Mouse (Mus musculus): ENCODE measurements at regions not wholly inside any gene's neighbourhood (a gene's known extent, or its start where the extent isn't known, plus 50 kb on each side); places are given as distances from the start of the nearest gene placed in this dataset.
"Not testable (repeated sequence)": the region's sequence is repeated elsewhere in the genome, so short reads cannot be mapped to it uniquely, and the experiment has no call there.

DNA sequence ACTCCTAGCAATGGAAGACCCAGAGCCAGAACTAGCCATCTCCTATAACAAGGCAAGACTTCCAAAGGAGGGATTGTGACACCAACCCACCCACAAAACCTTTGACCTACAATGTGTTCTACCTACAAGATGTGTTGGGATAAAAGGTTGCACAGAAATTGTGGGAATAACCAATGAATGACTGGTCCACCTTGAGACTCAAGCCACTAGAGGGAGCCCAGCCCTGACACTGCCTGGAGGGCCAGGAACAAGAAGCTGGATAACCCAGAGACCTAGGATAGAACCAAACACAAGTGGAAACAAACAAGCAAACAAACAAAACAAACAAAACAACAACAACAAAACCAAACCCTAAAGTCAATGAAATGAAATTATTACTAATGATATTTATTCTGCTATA lies 288.8 kb downstream of the Dchs2 start:
- no peak for DNase-seq (ENCODE audit: low spot score in 2 of 2)

DNA sequence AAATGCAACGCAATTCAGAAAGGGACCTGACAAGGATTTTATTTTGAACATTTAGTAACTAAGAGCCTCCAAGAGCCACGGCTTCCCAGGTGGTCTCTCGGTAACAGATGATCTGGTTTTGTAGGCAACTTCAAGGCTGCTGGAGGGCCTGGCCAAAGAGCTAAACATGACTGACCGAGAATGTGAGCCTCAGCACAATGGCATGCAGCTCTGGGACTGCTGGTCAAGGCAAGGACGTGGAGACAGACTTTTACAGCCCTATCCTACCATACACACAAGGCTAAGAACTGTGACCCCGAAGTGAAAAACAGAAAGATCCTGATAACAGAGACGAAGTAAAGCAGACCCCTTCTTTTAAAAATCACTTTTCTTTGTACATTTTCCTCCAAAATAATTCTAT lies 296.5 kb downstream of the Dchs2 start:
- no peak for DNase-seq (ENCODE audit: low spot score in 2 of 2)

DNA sequence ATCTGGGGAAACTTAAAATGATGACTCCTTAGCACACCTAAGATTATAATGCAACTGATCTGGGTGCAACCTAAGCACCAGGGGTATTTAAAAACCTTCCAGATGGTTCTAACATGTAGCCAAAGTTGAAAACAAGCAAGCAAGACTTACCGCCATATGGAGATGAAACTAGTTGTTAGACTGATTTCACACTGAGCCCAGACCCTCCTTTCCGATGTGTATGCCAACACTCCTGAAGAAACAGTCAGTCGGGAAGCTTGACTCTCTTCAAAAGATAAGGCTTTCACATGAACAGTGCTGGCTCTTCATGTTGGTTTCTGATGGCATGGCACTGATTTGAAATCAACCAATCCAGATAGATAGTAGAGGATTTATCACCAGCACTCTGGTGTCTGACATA lies 301.6 kb downstream of the Dchs2 start:
- no peak for DNase-seq (ENCODE audit: low spot score in 2 of 2)

DNA sequence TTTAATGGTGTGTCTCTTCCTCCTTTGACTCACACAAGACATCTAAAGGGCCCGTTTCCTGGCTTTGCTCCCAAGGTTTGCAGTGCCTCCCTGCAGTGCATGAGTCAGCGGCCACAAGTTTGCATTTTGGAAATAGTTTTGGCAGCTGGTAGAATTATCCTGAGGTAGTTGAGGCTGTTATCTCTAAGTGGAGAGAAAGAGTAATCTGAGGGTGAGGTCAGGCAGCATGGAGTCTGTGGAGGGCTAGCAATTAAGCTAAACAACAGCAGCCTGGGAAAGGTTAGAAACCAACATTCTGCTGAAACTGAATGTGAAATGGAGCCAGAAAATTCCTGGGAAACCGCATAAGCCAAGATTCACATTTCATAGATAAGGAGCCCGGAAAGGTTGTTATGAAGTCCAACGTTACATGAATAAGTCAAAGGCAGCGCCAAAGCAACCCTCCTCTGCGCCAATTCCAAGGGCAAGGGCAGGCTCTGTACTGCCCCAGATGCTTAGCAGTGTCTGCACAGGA lies 318.5 kb downstream of the Dchs2 start:
- DNase-seq (ENCODE audit: low spot score in 2 of 2): peak; percentile 6 to 48

DNA sequence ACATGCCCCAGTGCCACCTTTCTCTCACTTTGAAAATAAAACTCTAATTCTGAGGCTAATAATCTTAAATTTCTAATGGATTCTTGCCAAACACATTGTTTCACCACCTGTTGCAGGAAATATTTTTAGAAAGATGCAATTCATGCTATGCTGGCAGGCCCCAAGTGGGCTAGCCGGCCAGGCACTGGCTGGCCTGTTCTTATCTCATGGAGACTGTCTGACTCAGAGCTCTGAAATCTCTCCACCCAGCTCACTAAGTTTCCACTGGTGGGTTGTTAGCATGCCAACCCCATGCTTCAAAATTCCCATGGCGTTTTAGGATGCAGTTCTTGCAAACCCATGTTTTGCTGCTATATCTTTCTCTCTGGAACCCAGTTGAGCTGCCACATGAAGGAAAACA lies 315.5 kb upstream of the Sfrp2 start:
- DNase-seq (ENCODE audit: low spot score in 2 of 2): no peak

DNA sequence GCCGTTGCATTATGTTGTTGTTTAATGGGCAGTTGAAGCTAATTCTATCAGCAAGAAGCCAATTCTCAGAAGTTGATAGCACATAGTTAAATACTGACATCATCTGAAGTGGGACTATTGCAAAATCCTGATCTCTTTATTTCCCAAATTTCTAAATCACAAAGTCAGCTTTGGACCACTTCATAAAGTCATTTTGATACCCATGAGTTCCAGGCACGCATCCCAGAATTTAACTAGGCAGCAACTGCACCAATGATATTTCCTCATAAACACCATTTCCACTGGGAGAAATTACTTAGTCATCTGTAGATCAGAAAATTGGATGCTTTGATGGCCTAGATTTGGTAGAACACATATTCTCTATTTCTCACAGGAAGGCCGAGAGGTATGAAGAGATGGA lies 314.8 kb upstream of the Sfrp2 start:
- DNase-seq (ENCODE audit: low spot score in 2 of 2): no peak

DNA sequence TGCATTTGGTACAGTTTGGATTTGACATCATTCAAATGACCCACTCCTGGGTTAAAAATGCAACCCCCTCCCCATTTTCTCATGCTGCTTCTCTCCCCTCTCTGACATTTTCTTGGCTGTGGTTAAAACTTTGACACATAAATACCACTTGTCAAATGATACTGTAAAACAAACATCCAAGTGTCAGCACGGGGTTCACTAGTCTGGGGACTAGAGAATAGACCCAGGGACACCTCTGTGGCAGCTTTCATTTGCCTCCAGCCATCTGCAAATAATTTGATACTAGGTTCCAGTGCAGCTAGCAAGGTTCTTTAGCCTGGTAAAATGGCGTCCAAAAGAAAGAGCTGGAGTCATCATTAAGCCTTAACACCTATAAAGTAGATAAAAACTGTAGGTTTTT lies 312.7 kb upstream of the Sfrp2 start:
- DNase-seq (ENCODE audit: low spot score in 2 of 2): no peak

DNA sequence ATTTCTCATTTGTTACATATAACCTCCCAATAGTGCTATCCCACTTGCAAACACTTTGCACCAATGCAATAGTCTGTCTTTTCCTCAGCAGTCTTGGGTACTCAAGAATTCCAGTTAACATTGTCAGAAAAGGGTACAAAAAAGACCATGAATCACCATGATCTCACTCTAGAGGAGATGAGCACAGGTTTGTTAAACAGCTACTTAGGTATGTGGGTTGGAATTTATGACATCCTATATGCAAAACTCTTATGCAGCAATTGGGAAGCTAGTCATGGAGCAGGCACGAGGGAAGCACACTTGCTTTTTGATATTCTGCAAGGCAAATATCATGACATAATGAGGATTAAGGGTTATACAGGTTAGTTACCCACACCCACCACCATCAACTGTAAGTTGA lies 307.7 kb upstream of the Sfrp2 start:
- DNase-seq (ENCODE audit: low spot score in 2 of 2): no peak

DNA sequence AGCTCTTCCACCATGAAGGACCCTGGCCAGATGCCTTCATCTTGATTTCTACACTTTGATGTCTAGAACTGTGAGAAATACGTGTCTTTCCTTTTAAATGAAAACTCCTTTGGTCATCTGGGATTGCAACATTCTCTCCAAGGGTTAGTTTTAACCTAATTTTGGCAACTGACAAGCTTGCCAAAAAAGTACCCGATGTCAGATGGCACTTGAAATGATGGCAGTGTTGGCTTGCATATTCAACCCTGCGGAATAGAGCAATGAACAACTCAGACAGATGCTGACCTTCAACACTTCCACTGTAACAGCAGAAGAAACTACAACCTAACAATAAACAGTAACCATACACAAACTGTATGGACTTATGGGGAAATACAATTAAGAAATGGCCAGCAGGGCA lies 286.9 kb upstream of the Sfrp2 start:
- no peak for DNase-seq (ENCODE audit: low spot score in 2 of 2)

DNA sequence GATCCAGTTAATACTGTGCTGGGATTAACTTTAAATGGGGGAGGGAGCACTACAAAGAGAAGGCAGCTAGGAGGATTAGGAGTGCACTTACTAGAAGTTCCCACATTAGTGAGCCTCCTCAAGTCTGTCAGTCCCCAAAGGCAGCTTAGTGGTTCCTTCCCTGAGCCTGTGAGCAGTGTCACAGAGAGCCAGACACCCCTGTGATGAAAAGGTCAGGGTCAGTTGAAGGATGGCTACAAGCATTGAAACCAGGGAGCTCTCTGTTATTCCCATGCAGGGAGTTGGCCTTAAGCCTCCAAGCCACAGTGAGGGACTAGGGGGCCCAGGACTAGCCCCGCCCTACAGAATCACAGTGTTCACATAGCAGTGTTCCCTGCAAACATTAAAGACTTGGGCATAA lies 285.9 kb upstream of the Sfrp2 start:
- DNase-seq (ENCODE audit: low spot score in 2 of 2): no peak

DNA sequence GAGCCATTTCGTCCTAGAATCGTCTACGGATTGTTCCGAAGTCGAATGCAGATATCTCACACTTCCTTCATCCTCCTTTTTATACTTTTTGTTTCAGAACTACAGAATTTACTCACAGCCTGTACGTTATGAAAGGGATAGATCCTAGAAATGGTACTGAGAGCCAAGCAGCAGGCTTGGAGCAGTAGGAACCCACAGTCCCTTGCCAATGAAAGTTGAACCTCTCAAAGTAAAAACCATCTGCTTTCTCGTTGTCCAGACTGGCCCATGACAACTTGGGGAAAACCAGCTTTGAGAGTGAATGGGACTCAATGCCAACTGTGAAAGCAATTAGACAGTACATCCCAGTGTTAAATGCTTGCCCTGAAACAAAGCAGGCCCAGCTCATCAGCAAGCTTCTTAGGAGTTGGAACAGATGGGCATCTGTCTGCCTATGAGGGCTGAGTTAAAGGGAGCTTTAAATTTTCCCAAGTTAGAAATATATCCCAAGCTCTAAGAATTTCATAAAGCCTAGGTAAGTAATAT lies 279.9 kb upstream of the Sfrp2 start:
- no peak for DNase-seq (ENCODE audit: low spot score in 2 of 2)

DNA sequence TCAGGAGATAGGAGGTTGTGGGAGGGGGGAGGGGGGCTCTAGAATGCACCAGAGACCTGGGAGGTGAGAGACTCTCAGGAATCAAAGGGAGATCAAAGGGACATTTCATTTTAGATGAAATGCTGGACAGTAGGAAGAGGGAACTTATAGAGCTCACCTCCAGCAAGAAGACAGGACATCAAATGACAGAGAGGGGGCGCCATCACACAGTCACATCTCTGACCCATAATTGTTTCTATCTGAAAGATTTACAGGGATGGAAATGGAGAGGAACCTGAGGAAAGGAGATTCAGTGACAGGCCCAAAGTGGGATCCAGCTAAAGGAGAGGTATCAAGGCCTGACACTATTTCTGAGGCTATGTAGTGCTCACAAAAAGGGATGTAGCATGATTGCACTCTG lies 270.5 kb upstream of the Sfrp2 start:
- peak in 1 of 2 experiments; percentile 15 for DNase-seq (ENCODE audit: low spot score in 2 of 2)

DNA sequence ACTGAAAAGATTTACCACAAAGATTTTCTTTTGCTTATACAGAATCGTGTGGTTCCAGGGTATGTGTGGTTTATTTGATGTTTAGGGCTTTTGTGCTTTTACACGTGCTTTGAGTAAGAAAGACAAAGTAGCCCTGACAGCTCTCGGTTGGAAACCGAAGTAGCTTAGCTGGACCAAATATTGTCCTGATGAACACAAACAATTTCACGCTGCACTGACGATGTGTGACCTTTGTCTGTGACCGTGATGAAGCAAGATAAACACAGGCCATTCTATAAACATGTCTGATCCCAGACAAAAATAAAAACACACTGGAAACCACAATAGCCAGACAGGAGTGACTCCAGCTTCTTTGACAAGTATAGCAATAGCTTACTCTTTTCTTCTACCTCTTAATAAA lies 262.2 kb upstream of the Sfrp2 start:
- DNase-seq (ENCODE audit: low spot score in 2 of 2): no peak

DNA sequence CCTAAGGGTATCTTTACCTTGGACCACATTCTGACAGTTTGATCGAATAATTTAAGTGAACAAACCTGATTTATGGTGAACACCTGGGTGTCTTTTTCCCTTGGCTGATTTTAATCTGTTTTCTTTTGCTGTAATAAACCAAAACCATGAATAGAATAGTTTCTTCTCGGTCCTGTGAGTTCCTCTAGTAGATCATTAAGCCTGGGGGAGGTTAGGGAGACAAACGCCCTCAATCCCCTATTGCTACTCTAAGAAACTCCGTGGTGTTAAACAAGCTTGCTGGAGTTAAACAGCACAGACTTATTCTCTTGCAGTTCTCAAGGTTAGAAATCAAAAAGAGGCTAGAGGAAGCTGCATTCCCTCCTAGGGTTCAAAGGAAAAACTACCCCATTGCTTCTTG lies 249.5 kb upstream of the Sfrp2 start:
- no peak for DNase-seq (ENCODE audit: low spot score in 2 of 2)

DNA sequence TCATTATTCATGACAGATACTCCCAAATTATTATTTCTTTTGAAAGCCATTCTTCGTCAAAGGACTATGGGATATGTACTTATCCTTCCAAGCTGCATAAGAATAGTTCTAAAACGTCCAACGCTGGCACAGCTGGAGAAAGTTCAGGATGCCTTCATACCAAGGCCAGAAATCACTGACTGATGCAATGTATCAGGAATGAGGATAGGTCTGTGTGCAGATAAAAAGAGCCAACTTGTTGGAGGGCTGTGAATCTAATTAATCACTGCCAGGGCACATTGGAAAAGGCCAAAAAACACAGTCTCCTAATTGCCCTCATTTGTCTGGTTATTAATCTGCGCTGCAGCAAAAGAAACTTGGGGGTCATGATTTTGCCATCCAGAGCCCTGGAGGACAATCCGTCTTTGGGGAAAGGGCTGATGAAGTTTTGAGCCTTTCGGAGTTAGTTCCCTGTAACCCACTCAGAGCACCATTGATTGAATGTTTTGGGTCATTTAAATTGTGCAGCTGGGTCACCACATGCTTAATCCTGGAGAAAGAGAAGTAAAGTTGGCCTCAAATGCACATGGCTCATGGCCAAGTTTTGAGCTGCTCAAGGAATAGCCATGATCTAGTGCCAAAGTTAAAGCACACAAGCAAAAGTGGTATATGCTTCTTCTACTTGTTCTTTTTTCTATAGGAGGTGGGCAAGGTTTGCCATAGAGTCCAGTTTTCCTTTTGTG lies 248.0 kb upstream of the Sfrp2 start:
- DNase-seq (ENCODE audit: low spot score in 2 of 2): peak in 1 of 2 experiments; percentile 9

DNA sequence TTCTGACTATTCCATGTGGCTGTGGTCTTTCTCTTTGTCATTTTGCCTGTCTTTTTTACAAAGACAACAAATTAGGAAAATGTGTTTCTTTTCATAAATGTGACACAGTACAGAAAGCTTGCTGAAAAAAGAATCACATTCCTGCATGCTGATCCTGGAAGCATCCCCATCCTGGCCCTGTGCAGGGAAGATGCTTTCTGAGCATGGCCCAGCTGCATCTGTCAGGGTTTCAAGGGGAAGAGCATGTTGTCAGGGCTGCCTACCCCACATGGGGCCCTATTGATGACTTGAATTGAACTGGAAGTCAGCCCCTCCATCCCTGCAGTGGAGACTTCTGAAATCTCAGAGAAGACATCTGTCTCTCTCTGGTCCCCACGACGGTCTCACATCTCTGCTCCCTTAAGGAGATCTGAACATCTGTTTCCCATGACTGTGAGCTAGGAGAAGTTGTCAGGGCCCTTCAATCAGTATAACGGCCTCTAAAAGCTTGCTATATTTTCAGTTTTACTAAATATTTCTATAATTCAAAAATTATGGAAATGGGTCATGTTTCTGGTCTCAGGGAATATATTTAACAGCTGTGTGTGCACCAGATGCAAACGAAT lies 235.8 kb upstream of the Sfrp2 start:
- no peak for DNase-seq (ENCODE audit: low spot score in 2 of 2)

DNA sequence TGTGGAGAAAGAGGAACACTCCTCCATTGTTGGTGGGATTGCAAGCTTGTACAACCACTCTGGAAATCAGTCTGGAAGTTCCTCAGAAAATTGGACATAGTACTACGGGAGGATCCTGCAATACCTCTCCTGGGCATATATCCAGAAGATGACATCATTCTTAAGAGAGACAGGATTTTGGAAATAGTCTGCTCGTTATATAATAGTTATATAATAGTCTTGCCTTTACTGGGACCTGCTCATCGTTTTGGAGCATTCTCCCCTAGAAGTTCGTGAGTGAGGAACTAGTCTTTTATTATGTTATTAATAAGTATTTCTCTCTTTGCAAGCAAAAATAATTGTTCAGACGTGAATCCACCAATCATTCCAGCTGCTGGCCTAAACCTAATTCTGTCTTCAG lies 229.5 kb upstream of the Sfrp2 start:
- not testable (repeated sequence) for DNase-seq (ENCODE audit: low spot score in 2 of 2)

DNA sequence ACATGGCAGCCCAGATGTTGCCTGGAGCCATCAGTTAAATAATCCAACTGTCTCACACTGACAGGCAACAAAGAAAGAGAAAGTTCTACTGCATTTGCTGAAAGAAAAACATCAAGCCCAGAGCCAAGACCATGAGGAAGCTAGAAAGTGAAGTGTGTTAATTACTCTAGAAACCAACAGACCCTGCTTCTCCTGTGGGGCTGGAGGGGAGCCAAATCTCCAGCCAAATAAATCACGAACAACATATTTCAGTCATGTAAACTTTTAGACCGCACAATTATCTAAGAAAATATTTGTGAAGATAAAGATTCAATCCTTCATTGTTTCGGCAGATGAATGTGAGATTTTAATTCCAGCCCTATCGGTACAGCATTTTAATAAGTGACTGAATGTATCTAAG lies 228.9 kb upstream of the Sfrp2 start:
- no peak for DNase-seq (ENCODE audit: low spot score in 2 of 2)

DNA sequence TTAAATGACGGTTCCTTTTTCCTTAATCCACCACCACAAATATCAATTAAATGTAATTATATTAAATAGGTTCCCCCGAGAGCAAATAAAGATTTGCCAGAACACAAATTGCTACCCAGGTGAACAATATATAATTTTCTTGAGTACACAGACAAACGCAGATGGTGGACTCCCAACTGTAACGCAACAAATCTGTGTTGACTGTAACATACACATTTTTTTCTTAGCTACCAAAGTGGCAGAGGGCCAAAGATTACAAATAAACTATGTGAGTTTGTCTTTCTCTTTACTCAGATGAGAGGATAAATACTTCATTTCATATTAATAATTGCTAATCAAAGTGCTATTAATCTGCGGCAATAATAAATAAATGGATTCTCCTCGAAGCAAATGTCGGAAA lies 228.4 kb upstream of the Sfrp2 start:
- no peak for DNase-seq (ENCODE audit: low spot score in 2 of 2)

DNA sequence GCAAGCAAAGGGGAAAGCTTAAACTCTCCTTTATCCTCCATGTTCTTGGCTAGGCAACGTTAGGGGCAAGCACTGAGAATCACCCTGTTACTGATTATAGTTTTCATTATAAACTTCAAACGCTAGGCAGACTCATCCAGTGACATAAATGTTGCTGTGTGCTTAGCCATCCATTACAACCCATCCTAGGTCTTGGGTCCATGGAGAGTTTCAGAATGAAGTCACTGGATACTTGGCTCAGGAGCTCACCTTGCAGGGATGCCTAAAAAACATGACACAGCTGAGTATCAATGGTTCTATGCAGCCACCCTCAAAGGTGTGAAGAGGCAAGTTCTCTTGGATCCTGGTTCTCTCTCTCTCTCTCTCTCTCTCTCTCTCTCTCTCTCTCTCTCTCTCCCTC lies 227.2 kb upstream of the Sfrp2 start:
- DNase-seq (ENCODE audit: low spot score in 2 of 2): no peak

DNA sequence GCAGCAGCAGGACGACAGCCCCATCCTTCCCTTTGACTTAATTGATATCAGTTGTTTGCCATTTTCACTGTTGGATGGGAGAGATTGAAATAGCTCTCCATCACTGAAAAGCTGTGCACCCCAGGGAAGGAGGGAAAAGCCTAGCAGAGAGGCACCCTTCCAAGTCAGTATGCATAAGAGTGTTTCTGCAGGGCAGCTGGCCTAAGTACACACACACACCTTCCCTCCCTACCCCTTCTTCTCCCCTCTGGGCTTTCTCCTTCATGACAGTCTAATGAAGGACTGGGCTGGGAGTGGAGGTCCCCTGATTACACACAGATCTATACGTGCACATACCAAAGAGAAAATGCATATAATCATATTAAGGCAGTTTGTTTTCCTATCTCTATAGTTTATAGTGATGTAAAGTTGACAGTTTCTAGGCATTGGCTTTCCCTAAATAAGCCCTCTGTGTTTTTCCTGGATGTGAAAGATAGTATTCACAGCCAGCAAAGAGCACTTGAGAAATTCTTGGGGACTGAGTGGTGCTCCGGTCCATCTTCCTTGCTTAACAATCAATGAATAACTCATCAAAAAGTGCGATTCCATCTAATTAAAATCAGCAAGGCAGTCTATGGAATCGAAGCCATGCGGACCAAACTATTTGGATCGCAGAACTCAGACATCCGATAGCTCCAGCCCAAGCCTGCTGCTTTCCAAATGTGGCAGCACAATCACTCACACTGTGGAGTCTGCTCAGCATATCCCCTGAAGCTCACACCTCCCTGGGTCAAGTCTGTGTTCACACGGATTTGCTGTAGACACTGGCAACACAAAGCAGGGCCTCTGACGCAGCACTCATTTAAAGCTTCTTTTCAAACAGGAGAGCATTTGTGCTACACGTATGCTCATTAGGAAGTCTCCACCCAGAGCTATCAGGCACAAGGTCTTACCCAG lies 224.9 kb upstream of the Sfrp2 start:
- DNase-seq (ENCODE audit: low spot score in 2 of 2): no peak

All from adrenal gland, postnatal 4 days (tissue).